Mouse (Mus musculus): Measurements from ENCODE around the gene Nlgn1.

- no peak for TF ChIP-seq CTCF (IDR thresholded peaks at IDR 0.05)
- TF ChIP-seq POLR2A (IDR thresholded peaks at IDR 0.05; ENCODE audit: insufficient read depth, low read depth, low read length), result no peak
Measured at GRCm38 (mm10) chr3:25597513-25597912, 734.7 kb downstream of the Nlgn1 start.
